Mouse (Mus musculus) megakaryocyte progenitor cell, adult 5-6 weeks (primary cell): Measurements from ENCODE around the gene Lca5l. TPM values are rescaled to one million over a fixed set of nuclear protein-coding genes. Genes with fewer than 3 reads are reported as not detected.
"Not testable (repeated sequence)": the region's sequence is repeated elsewhere in the genome, so short reads cannot be mapped to it uniquely, and the experiment has no call there.

Experiments
- ATAC-seq: replicated peaks from 2 replicates; pipeline ENCODE4 v1.8.0; 2016; ENCODE audit warnings: mild to moderate bottlenecking, moderate TSS enrichment, inconsistent platforms; ENCODE audit not compliant: poor library complexity
- total RNA-seq, 2 experiments: library from RNA; stranded (forward) in 1 of 2; stranded (reverse) in 1 of 2; fragments of 157-497, 149-512 nt in 1 of 2; fragments of 200-1000 nt in 1 of 2; gene quantifications; 2 replicates each; pipeline versions ENCODE4 v1.2.3 to v1.2.4; 2015 to 2017

The Lca5l gene
- total RNA-seq, 2 experiments from 2014 or later, result 0.42 TPM; not detected in 1

DNA sequence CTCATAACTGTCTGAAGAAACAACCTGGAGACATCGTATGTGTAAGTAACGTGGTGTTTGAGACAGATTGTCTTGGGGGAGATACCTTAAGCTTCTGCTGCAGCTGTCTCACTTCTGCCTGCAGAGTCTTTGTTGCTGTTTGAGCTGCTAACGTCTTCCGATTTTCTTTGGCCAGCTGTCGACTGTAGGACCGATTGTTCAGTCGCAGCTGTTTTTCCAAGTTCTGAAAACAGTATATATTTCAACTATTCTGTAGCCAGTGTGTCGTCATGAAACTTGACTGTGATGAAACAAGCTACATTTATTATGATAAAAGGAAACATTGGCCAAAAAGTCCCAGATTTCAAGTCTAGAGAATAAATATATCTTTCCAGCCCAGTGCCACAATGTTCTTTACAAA is 18.4 kb downstream of the Lca5l start:
- ATAC-seq, result no peak

DNA sequence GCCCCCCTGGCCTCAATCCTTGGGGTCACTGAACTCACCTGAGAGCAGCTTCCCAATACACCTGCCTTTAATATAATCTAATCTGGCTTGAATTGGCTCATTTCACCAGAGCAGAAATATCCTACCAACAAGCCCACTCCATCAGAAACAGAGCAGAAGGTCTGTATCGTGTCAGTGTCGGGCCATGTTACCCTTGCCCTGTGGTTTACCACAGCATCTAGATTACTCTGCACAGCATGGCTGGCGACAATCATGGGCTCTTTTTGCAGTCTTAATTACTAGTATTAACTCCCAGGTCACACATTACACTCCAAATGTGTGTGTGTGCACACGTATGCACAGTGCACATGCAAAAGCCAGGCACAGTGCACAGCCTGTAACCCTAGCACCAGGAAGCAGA is 23.2 kb downstream of the Lca5l start:
- peak; percentile 42; the same call in 1 of the 2 replicates for ATAC-seq

DNA sequence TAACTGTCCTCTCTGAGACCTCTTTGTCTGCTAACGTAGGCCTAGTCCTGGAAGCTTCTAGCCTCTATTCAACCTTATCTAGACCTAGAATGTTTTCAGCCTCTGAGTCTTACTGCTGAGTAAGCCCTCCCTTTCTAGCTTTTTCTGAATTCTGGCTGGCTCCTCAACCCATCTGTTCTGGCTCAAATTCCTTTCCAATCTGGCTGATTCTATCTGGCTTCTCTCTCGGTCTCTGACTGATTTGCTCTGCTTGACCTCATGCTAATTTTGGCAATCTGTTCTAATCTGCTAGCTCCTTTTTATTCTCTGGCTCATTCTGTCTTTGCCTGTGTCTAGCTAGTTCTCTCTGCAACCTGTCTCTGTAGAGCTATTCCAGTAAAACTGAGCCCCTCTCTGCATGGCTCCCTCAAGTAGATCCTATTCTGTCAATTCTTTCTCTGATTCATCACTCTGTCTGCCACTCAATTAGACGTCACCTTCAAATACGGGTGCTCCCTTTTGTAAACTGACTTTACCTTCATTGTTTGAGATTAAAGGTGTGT is 26.3 kb downstream of the Lca5l start:
- no peak for ATAC-seq

DNA sequence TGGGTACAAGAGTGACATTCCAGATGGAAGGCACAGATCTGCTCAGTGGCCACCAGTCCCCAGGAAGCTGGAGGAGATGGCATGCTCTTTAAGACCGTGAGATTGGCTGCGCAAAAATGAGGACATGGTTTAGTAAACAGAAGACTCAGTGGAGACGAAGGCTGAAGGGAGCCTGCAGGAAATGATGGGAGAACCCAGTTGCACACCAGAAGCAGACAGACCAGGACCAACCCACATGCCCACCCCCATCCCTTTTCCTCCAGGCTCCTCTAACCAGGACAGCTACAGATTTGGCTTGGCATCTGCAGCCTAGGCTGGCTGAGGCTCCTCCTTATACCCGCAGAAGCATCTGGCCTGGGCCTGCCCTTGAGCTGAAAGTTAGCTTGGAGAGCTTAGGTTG is 30.7 kb downstream of the Lca5l start:
- no peak for ATAC-seq

DNA sequence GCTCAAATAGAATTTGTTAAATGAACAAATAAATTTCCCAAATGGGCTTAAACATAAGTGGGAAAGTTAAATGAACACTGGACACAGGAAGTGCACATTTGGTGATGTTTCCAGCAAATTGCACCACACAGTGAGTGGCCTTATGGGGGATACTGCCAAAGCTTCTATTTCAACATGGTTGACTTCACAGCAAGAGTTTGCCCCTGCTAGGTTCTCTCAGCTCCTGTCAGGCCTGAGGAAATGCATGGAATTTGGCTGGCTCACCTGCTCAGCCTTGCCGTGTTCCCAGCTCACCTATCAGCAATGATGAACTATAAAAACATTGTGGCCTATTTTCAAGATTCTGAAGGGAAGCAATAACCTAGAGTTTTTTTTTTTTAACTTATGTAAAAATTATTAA is 31.1 kb downstream of the Lca5l start:
- no peak for ATAC-seq

DNA sequence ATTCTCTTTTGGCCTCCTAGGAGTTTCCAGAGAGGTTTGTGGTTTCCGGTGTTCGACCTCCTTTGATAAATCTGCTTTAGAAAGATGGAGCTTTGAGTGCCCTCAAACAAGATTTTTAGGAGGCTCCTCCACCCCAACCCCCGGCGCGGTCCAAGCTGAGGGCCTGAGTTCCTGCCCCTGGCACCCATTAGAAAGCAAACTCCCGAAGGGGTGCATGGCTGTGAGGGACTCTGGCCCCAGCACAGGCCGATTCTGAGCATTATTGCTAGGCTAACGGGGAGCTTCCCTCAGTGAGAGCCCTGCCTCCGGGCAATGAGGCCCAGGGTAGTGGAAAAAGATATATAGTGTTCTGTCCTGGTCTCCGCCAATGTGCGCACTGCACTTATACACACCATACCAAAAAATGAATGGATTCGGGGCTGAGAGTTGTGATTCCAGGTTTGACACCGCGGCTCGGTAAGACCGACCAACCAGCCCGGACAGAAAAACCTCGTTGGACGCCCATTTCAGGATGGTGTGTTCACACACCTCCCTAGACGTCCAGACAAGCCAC is 32.2 kb downstream of the Lca5l start:
- no peak for ATAC-seq

DNA sequence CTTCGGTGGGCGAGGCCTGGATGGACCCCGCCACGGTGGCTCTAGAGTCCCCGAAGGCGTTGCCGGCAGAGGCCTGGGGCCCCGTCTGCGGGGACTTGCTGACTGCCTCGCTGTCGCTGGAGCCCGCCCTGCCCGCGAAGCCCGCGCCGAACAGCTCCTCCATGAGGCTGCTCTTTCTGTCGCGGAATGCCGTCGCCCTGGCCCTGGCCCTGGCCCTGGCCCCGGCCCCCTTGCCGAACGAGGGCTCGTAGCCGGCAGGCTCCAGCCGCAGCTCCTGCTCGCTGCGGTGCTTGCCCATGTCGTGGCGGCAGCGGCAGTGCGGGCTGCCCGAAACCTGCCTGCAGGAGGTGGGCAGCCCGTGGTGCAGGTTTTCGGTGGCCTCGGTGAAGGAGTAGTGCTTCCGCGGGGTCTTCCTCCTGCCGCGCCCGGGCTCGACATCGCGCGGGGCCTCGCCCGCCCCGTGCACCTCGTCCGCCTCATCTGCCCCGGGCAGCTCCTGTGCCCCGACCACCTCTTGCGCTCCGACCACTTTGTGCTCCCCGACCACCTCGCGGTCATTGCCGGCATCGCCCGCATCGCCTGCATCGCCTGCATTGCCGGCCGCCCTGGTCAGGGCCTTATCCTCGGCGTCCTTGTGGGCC is 32.9 kb downstream of the Lca5l start:
- peak; percentile 85 for ATAC-seq

DNA sequence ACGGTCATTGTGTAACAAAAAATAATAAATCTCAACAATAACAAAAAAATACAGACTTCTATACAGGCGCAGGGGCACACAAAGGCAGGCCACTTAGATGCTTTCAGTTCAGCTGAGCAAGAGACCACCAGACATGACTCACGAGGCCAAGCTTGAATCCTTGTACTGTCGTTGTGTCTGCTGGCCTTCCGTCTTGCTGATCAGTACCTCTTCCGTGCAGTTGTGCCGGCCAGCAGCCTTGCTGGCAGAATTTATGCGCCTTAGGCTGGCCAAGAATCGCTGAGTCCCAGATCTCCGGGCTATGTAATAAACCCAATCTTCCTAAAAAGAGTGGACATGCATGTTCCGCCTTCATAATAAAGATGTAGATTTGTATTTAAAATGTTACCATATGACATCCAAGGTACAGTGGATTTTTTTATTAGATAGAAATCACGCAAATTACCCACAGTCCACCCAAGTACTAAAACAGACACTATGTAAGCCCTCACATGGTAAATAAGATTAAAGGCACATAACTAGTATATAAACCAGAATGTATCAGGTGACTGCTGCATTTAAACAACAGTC is 33.5 kb downstream of the Lca5l start:
- no peak for ATAC-seq

DNA sequence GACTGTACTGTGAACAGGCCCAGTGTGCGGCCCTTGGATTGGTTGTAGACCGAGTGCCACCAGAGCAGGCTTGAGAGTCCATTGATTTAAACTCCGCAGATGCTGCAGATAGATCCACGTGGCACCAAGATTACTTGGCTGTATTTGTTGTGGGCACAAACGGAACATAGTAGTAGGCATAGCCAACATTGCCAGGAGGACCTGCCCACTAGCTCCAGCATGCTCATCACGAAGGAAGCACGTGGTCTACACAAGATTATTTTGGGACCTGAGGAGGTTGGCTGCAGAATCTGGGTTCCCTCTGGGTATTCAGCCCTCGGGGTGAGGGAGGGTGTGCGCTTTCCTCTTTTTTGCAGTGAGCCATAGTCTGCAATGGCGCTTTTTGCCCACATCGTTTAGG is 34.9 kb downstream of the Lca5l start:
- ATAC-seq, result no peak

DNA sequence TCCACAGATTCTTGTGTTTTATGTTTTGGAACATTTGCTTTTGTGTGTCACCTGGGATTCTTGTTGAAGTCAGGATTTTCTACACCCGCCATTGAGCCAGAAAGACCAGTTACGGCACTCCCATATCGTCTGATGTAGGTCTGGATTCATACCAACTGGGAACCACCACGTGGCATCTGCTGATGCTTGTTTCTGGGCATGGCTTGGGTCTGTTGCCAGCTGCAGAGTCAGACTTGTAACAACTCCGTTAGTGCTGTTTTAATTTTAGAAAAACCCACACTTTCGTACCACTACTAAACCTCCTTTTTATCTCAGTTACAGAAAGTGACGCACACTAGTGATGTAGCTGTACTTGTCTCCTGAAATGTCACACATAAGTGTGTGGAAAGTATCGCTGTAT is 36.1 kb downstream of the Lca5l start:
- no peak for ATAC-seq

DNA sequence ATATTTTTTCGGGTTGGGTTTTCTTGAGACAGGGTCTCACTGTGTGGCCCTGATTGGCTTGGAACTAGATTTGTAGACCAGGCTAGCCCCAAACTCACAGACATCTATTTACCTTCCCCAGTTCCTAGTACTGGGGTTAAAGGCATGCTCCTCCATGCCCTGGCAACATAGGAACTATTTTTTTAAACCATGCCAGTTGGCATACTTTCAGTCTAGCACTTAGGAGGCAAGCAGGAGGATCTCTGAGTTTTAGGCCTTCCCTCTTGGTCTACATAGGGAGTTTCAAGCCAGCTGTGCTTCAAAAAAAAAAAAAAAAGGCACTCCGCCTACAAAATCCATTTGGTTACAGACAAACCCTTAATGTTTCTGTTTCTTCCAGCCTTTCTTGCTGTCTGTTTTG is 37.6 kb downstream of the Lca5l start:
- ATAC-seq, result no peak

DNA sequence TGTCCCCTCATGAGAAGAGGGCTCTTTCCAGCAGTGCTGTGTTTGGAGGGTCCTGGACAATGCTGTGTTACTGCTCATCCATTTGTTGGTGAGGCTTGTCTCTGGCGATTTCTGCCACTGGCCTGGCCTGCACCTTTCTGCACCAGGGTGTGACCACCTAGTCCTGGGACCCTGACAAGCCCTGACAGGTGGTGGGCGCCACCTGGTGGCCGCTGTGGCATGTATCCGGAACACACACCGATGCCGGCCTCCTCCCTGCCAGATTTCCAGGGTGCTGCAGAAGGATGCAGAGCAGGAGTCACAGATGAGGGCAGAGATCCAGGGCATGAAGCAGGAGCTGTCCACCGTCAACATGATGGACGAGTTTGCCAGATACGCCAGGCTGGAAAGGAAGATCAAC is 40.5 kb downstream of the Lca5l start:
- peak; percentile 95 for ATAC-seq

DNA sequence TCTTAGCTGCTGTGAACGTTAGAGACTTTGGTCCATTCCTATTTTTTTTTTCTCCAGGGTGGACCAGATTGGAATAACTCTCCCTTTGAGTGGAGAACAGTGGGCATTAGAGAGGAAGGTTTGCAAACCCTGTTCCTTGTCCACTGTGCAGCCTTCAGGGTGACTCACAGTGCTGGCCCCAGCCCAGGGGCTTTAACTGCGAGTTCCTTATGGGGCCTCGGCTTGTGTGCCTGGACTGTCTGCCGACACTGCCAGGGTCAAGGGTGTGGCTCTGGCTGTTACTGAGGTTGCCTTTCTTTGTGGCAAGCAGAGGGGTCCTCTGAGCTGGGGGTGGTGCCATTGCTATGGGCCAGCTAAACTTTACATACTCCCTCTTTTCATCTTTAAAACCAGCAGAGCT is 41.1 kb downstream of the Lca5l start:
- ATAC-seq, result no peak

DNA sequence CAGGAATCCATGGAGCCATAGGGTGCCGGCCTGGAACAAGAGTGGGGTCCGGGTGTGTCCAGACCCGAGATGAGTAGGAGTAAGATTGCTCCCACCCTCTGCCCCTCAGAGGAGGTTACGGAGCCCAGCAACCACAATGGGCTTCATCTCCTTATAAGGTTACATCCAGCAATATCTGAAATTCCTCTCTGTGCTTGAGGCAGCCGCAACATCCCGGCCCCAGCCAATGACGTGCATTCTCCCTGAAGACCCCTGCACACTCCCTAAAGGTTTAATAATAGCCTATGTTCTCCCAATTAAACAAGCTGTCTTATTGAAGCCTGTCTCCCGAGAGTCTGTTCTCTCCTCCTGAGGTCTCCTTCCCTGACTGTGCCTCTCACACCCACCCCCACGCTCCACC is 42.8 kb downstream of the Lca5l start:
- ATAC-seq, result no peak

DNA sequence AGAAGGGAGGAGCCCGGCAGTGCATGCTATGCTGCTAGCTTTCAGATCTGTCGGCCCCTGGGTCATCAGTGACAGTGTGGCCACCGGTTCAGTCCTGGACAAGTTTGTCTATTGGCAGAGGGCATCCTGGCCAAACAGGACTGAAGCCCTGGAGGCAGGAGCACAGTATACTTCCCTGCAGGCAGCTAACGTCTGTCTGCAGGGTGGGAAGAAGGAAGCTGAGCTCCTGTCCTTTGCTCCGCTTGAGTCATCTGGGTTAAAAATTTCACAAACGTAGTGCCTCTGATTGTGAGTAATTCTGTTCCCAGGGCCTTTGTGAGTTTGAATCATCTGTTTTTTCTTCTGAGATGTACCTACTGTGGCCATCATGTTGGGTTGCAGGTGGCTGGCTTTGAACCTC is 43.2 kb downstream of the Lca5l start:
- no peak for ATAC-seq

DNA sequence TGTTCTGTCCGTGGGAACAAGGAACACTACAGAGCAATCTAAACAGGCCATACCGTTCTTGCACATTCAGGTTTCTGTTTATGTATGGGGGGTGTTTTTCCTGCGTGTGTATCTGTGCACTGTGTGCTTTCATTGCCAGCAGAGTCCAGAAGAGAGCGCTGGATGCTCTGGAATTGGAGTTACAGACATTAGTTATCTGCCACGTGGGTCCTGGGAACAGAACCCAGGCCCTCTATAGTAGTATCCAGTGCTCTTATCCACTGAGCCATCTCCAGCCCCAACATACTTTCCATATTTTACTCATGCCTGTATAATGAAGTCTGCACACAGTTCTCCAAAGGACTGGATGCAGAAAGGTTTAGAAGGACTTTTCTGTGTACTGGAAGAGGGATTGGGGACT is 46.3 kb downstream of the Lca5l start:
- ATAC-seq, result peak; percentile 9

DNA sequence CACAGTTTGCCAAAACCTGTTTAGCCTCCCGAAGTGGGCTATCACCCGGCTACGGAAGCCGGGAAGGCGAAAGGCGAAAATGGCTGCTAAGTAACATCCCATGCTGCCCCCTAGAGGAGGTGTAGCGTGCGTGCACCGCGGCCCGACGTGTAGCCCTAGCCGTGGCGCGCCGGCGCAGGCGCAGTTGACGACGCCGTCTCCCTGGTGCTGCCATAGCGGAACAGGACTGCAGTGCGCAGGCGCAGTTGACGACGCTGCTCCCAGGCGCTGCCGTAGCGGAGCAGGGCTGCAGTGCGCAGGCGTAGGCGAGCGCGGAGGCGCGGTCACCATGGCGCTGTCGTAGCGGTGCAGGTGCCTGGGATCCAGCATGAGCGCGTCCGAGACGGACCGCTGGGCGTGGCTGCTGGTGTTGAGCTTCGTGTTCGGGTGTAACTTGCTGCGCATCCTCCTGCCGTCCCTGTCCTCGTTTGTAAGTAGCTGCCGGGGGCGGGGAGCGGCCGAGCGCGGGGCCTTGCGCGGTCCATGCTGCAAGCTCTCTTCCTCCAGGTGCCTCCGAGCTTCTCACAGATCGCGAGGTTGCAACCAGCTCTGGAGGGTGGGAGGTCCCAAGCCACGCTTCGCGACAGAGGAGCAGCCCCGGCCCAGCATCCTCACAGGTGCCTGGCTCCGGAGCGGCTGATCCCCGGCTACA is 46.8 kb downstream of the Lca5l start, which contains the start of gene Wrb:
TSS of gene Wrb (plus strand) at position 298 of the 691 bp plus-strand sequence.
- ATAC-seq, result peak; percentile 94

DNA sequence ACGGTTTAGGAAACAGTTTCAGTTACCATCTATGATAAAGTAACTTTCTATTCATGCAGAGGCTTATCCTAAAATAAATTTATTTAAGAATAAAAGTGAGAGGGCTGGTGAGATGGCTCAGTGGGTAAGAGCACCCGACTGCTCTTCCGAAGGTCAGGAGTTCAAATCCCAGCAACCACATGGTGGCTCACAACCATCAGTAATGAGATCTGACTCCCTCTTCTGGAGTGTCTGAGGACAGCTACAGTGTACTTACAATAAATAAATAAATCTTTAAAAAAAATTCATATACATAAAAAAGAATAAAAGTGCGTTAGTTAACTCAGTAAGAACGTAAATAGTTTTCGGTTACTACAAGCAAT is 47.3 kb downstream of the Lca5l start:
- ATAC-seq, result not testable (repeated sequence)

DNA sequence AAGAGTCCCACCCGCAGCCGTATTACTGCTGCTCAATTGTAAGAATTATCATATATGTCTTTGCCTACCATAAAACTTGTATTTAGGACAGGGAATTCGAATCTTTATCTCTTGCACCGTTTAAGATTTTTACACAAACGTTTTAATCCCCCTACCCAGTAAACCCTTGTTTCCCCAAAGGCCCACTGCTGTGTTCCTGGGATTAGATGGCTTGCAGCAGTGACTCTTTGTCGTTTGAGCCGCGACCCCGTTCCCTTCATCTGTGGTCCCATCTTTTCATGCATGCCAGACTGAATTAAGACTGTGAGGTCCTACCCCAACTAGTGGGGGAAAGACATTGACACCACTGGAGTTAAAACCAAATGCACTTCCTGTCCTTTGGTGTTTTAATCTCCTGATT is 63.6 kb downstream of the Lca5l start:
- no peak for ATAC-seq

DNA sequence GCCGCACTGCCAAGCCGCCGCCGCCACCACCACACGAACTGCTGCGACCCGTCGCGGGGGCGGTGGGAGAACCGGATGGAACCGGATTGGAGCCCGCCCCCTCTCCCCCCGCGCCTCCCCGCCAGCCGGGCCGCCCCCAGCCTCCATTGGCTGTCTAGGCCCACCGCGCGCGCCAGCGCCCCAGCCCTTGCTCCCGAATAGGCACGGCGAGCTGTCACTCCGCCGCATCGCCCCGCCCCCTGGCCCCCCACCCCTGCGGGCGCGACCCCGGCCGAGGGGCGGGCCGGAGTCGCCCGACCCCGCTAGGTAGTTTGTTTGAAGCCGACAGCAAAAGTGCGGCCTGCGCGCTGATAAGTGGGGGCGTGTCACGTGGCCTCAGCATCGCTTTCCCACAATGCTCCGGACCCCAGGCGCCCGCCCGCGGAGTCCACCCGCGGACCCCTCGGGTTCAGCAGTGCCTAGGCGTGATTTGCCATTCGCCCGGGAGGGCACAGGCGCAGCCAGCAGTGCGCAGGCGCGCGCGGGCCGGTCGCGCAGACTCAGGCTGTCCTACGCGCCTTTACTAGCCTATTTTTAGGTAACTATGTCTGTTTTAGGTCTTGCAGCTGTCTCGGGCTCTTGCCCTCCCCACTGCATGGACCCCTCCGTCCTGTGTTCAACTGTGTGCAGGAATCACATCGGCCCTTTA is 64.3 kb downstream of the Lca5l start, which contains the start of gene Hmgn1:
TSS of gene Hmgn1 (minus strand) at position 73 of the 688 bp plus-strand sequence.
- ATAC-seq, result peak; percentile 80

DNA sequence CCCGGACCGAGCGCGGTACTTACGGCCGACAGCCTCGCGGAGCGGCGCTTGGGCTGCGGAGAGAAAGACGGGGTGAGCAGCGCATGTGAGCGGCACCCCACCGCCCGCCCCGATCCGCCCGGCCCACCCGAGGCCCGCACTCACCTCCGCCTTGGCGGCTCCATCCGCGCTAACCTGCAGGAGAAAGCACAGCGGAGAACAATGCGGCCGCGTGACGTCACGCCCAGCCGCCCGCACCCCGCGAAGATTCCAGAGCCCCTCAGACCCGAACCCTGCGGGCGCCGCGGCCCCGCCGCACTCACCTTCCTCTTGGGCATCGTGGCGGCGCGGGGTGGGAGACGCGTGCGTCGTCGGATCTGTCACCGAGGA is 64.8 kb downstream of the Lca5l start:
- ATAC-seq, result no peak; the same call in 1 of the 2 replicates
